Mouse (Mus musculus) duodenum, adult 2 months (tissue): ENCODE measurements around the gene Fads3. TPM values are rescaled to one million over a fixed set of nuclear protein-coding genes. Genes with fewer than 3 reads are reported as not detected.

Experiments used
- polyA plus RNA-seq: library from polyadenylated mRNA; depleted of rRNA; stranded (reverse); fragments of >200 nt; gene quantifications from 2 replicates; pipeline ENCODE4 v1.2.3, GENCODE M21; 2012; ENCODE audit warnings: low replicate concordance; rRNA removed

Fads3 gene
- polyA plus RNA-seq, result 15.2 and 29.8 TPM in 2 replicates

DNA sequence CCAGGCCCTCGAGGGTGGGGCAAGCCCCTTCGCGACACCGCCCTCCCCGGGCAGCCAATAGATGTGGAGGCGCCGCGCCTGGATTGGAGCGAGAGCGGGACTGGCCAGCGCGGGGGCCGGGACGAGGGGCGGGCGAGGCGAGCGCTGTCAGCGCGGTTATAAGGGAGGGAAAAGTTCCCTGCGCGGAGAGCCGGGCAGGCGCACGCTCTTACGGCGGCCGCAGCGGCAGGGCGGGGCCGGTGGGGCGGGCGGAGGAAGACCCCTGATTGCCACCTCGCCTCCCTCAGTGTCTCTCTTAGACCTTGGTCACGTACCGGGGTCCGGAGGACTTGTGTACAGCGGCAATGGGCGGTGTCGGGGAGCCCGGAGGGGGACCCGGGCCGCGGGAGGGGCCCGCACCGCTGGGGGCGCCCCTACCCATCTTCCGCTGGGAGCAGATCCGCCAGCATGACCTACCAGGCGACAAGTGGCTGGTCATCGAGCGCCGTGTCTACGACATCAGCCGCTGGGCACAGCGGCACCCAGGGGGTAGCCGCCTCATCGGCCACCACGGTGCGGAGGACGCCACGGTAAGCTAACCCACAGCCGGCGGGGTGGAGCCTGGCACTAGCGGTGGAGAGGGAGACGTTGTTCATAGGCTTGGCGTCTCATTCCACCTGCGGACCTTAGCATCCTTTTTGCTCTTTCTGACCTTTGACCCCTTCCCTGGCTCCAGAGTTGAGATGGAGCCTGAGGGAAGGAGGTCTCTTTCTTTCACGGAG lies at the start of gene Fads3:
TSS of gene Fads3 (plus strand) at position 182 of the 761 bp plus-strand sequence.

DNA sequence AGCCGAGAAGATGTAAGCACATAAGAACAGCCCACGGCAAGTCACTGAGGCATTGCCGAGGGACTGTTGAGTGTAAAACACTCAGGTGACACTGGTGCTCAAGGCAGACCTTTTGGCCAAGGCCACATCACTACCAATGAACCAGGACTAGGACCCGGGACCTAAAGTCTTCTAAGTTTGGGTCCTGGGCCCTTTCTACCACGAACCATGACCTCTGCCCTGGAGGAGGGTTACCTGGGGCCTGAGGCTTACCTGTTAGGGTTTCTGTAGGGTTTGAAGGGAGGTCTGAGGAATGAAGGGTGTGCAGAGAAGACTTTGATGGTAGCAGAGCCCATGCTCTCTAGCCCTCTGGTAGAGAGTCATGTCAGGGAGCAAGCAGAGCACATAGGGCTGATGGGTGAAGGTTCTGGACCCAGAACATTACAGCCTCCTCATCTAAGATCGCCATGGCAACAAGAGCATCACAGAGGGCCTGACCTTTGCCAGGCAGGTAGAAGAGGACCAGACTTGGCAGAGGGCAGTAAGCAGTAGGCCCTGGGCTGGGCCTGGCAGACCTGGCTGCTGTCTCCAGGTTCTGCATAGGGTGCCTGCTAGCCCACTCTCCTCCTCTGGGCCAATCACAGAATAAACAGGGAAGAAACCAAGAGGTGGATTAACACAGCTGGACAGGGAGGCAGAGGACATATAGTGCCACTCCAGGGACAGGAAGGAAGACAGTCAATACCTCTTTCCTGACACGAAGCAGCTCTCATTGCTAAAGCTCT lies 40.0 kb upstream of the Fads3 start, which contains the start of the genes Best1 and Rab3il1:
TSS of gene Best1 (minus strand) at position 428 of the 764 bp plus-strand sequence.
TSS of gene Rab3il1 (plus strand) at position 464 of the 764 bp plus-strand sequence.

DNA sequence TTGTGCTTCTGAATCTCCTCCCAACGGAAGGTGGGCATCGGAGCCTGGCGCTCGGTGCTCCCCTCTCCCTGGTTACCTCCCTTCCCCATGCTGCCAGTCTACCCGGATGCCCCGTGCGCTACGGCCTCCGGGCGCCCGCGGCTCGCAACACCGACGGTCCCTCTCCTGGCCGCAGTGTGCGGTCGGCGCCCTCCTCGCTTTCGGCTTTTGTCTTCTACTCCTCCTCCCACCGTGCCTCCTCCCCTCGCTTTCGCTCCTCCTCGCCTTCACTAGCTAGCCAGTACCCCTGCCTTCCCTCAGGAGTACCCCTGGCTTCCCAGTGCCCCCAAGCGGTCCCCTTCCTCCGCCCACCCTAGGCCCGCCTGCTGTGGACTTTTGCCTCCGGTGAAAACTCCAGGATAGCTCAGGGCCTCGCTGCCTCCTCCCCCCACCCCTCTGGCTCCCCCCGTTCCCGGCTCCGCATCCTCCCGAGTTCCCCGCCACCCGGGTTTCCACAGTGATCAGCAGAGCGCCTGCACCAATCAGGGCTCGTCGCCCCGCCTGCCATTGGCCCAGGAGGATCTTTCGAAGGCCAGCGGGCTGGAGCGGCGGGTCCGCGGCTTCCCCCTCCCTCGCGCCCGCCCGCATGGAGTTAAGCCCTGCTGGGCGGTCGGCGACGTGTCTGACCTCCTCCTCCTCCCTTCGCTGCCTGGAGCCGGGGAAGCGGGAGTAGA lies 60.1 kb downstream of the Fads3 start, which contains the start of gene Fads2:
TSS of gene Fads2 (minus strand) at position 406 of the 713 bp plus-strand sequence.

Other genes starting within 250 kb of the Fads3 start
- gene Scgb2a2, start 194.0 kb upstream of the Fads3 start, polyA plus RNA-seq, result not detected in 2 replicates
- 11.7 TPM in 2 replicates for gene Incenp, start 142.0 kb upstream of the Fads3 start, polyA plus RNA-seq
- 23,995 and 144,110 TPM in 2 replicates for gene Fth1, start 61.0 kb upstream of the Fads3 start, polyA plus RNA-seq
- 0.88 TPM in 1 of 2 replicates, not detected in the other for gene Best1, start 39.9 kb upstream of the Fads3 start, polyA plus RNA-seq
- gene Rab3il1, start 39.9 kb upstream of the Fads3 start, polyA plus RNA-seq, result 5.1 and 5.6 TPM in 2 replicates
- gene Fads2, start 60.2 kb downstream of the Fads3 start, polyA plus RNA-seq, result 46.0 and 68.6 TPM in 2 replicates
- gene Fads1, start 141.3 kb downstream of the Fads3 start, polyA plus RNA-seq, result 7.0 and 43.4 TPM in 2 replicates
- 84.5 and 120 TPM in 2 replicates for gene Tmem258, start 162.4 kb downstream of the Fads3 start, polyA plus RNA-seq
- gene Fen1, start 162.6 kb downstream of the Fads3 start, polyA plus RNA-seq, result 7.8 and 8.4 TPM in 2 replicates
- 47.0 and 97.2 TPM in 2 replicates for gene Myrf, start 199.2 kb downstream of the Fads3 start, polyA plus RNA-seq